Mouse (Mus musculus): ENCODE results near the gene Gm20388. TPM values are rescaled to one million over a fixed set of nuclear protein-coding genes. Genes with fewer than 3 reads are reported as not detected.

Gm20388 gene
- total and polyA plus RNA-seq, 3 experiments = 0.02 to 0.05 TPM; not detected in 1

DNA sequence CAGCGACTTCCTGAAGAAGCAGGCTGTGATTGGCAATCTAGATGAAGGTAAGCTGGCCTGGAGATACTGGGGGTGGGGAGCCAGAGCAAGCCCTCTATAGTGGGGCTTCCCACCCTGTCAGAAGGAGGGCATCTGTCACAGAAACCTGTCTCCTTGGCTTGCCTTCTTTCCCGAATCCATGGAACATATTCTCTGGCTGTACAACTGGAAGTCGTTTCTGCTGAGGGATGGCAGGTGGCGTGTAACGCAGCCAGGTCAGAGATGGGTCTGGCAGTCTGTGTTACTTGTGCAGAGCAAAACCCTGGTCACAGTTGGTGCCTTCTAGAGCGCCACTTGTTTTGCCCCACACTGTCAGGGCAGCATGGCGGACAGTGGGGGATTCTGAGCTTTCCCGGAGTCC, 249.7 kb downstream of the Gm20388 start:
- no peaks in the 10 kb centered on the region for H3K36me3 ChIP-seq (replicated peaks)
- no peak for DNase-seq (ENCODE audit: low spot score)
- H3K9me3 ChIP-seq (replicated peaks) = no peaks in the 10 kb centered on the region
- TF ChIP-seq CTCF (IDR thresholded peaks at IDR 0.05; ENCODE audit: low read depth, low read length) = no peak
- TF ChIP-seq GATA2 (IDR thresholded peaks at IDR 0.05; ENCODE audit: borderline replicate concordance, low read depth, low read length) = no peak
- TF ChIP-seq TAL1 (conservative IDR thresholded peaks at IDR 0.05; ENCODE audit: low read depth, low read length) = no peak
- no peak for TF ChIP-seq POLR2AphosphoS5 (IDR thresholded peaks at IDR 0.05; ENCODE audit: insufficient replicate concordance, low read depth, low read length)
- no peak for TF ChIP-seq GATA1 (IDR thresholded peaks at IDR 0.05; ENCODE audit: borderline replicate concordance, low read length)
- H3K4me3 ChIP-seq (ENCODE audit: low read depth, low read length) = no peak overlapping the region
- no peak for ATAC-seq (ENCODE audit: extremely low read depth, insufficient number of reproducible peaks, low FRiP score, poor library complexity, severe bottlenecking)
- H3K27me3 ChIP-seq (ENCODE audit: insufficient read depth, low read length) = peaks cover 25% of the 10 kb centered on the region
- no peaks in the 10 kb centered on the region for H3K4me1 ChIP-seq (ENCODE audit: insufficient read depth, low read depth, low read length)

DNA sequence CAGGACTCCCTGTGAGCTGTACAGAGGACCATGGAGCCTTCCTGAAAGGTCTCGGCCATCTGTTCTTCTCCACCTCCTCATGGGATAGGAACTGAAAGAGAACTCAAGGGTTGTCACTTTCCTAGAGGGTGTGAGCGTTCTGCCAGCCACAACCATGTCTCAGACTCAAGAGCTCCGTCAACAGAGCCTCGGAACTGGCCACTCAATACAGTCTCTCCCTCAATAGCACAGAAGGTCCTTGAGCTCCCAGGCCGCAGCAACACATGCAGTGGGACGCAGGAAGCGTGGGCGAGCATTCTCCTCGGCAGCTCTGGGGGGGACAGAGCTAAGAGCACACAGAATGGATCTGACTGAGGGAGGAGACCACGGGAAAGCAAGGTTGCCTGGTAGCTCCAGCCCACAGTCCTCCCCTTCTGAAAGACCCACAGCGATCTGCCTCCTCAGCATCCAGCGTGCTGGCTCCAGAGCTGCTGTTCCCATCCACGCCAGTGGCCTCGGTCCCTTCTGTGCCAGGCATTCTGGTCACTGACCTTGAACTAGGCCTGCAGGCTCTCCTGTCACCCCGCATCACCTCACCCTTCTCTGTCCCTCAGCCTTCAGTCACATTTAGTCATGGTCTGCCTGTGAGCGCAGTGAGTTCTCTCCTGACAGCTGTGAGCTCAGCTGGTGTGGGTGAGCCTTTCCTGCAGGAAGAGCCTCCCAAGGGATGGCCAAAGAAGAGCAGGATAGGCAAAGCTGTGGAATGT, 251.2 kb downstream of the Gm20388 start:
- Histone ChIP-seq H3K9me3 (replicated peaks) (no peaks in the 10 kb centered on the region), H3K4me1 (ENCODE audit: insufficient read depth, low read depth, low read length) (no peaks in the 10 kb centered on the region), H3K27me3 (ENCODE audit: insufficient read depth, low read length) (peaks cover 21% of the 10 kb centered on the region), H3K36me3 (replicated peaks) (no peaks in the 10 kb centered on the region), H3K4me3 (ENCODE audit: low read depth, low read length) (no peak overlapping the region)
- ATAC-seq (ENCODE audit: extremely low read depth, insufficient number of reproducible peaks, low FRiP score, poor library complexity, severe bottlenecking) = no peak
- no peak for DNase-seq (ENCODE audit: low spot score)
- TF ChIP-seq CTCF (IDR thresholded peaks at IDR 0.05; ENCODE audit: low read depth, low read length) = no peak
- TF ChIP-seq GATA2 (IDR thresholded peaks at IDR 0.05; ENCODE audit: borderline replicate concordance, low read depth, low read length) = no peak
- TF ChIP-seq POLR2AphosphoS5 (IDR thresholded peaks at IDR 0.05; ENCODE audit: insufficient replicate concordance, low read depth, low read length) = no peak
- no peak for TF ChIP-seq TAL1 (conservative IDR thresholded peaks at IDR 0.05; ENCODE audit: low read depth, low read length)
- no peak for TF ChIP-seq GATA1 (IDR thresholded peaks at IDR 0.05; ENCODE audit: borderline replicate concordance, low read length)

DNA sequence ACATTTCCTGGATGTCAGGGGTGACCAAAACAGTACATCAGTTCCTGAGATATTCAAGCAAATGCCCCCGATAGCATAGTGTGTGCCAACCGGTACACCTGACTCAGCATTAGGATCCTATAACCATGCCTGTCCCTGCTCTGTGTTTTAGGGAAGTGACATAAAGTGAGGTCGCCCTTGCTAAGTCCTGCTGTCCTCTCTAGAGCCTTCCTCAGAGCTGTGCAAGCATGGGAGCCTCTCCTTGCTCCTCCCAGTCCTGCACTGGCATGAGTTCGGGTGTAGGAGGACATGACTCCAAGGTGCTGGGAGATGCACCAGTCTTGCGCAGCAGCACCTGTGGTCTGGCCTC, 251.7 kb downstream of the Gm20388 start:
- Histone ChIP-seq H3K4me3 (ENCODE audit: low read depth, low read length) (no peak overlapping the region), H3K27me3 (ENCODE audit: insufficient read depth, low read length) (peaks cover 21% of the 10 kb centered on the region), H3K36me3 (replicated peaks) (no peaks in the 10 kb centered on the region), H3K4me1 (ENCODE audit: insufficient read depth, low read depth, low read length) (no peaks in the 10 kb centered on the region), H3K9me3 (replicated peaks) (no peaks in the 10 kb centered on the region)
- ATAC-seq (ENCODE audit: extremely low read depth, insufficient number of reproducible peaks, low FRiP score, poor library complexity, severe bottlenecking) (no peak), DNase-seq (ENCODE audit: low spot score) (no peak)
- no peak for TF ChIP-seq TAL1 (conservative IDR thresholded peaks at IDR 0.05; ENCODE audit: low read depth, low read length)
- no peak for TF ChIP-seq GATA1 (IDR thresholded peaks at IDR 0.05; ENCODE audit: borderline replicate concordance, low read length)
- TF ChIP-seq GATA2 (IDR thresholded peaks at IDR 0.05; ENCODE audit: borderline replicate concordance, low read depth, low read length) = 0 out of 2 replicates have a peak, but pooled peaks have one; percentile 9

DNA sequence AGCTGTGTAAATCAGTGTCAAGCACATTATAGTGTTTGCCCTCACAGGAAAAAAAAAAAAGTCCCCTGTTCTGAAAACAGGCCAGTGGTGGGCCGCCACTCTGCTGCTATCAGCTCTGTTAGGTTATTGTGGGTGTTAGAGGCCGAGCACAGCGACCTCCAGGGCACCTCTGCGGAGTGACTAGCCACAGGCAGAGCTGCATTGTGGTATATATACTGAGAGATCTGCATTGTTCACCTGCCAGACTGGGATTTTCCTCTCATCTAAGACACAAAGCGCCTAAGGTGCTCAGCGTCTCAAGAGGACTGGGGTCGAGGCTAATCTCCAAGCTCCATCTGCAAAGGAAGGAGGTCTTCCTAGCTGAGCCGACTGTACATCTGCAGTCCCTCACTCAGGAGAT, 252.7 kb downstream of the Gm20388 start:
- H3K4me3 ChIP-seq (ENCODE audit: low read depth, low read length) = no peak overlapping the region
- no peaks in the 10 kb centered on the region for H3K4me1 ChIP-seq (ENCODE audit: insufficient read depth, low read depth, low read length)
- DNase-seq (ENCODE audit: low spot score) (no peak), ATAC-seq (ENCODE audit: extremely low read depth, insufficient number of reproducible peaks, low FRiP score, poor library complexity, severe bottlenecking) (no peak)
- no peaks in the 10 kb centered on the region for H3K36me3 ChIP-seq (replicated peaks)
- H3K9me3 ChIP-seq (replicated peaks) = no peaks in the 10 kb centered on the region
- peaks cover 21% of the 10 kb centered on the region for H3K27me3 ChIP-seq (ENCODE audit: insufficient read depth, low read length)
- no peak for TF ChIP-seq CTCF (IDR thresholded peaks at IDR 0.05; ENCODE audit: low read depth, low read length)
- no peak for TF ChIP-seq GATA2 (IDR thresholded peaks at IDR 0.05; ENCODE audit: borderline replicate concordance, low read depth, low read length)
- no peak for TF ChIP-seq POLR2AphosphoS5 (IDR thresholded peaks at IDR 0.05; ENCODE audit: insufficient replicate concordance, low read depth, low read length)
- no peak for TF ChIP-seq TAL1 (conservative IDR thresholded peaks at IDR 0.05; ENCODE audit: low read depth, low read length)
- TF ChIP-seq GATA1 (IDR thresholded peaks at IDR 0.05; ENCODE audit: borderline replicate concordance, low read length) = no peak

DNA sequence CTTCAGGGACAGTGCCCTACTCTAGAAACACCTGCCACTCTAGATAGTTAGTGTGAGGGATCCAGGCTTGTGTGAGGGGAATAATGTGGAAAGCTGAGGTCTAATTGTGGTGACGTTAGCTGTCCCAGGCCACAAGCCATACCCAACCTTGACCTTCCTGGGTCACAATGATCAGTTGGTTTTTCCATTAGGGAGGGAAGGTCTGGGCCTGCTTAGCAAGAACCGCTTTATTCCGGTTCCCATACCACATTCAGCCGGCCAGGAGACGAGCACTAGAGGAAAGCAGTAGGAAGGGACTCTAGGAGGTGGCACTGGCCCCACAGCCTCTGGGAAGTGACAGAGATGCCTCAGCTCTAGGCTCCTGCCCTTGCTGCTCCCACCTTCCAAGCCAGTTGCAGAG, 253.4 kb downstream of the Gm20388 start:
- H3K4me1 ChIP-seq (ENCODE audit: insufficient read depth, low read depth, low read length) = no peaks in the 10 kb centered on the region
- H3K4me3 ChIP-seq (ENCODE audit: low read depth, low read length) = no peak overlapping the region
- DNase-seq (ENCODE audit: low spot score) (no peak), ATAC-seq (ENCODE audit: extremely low read depth, insufficient number of reproducible peaks, low FRiP score, poor library complexity, severe bottlenecking) (no peak)
- peaks cover 21% of the 10 kb centered on the region for H3K27me3 ChIP-seq (ENCODE audit: insufficient read depth, low read length)
- H3K9me3 ChIP-seq (replicated peaks) = no peaks in the 10 kb centered on the region
- TF ChIP-seq CTCF (IDR thresholded peaks at IDR 0.05; ENCODE audit: low read depth, low read length) (no peak), POLR2AphosphoS5 (IDR thresholded peaks at IDR 0.05; ENCODE audit: insufficient replicate concordance, low read depth, low read length) (no peak), TAL1 (conservative IDR thresholded peaks at IDR 0.05; ENCODE audit: low read depth, low read length) (no peak), GATA2 (IDR thresholded peaks at IDR 0.05; ENCODE audit: borderline replicate concordance, low read depth, low read length) (no peak), GATA1 (IDR thresholded peaks at IDR 0.05; ENCODE audit: borderline replicate concordance, low read length) (no peak)
- no peaks in the 10 kb centered on the region for H3K36me3 ChIP-seq (replicated peaks)

DNA sequence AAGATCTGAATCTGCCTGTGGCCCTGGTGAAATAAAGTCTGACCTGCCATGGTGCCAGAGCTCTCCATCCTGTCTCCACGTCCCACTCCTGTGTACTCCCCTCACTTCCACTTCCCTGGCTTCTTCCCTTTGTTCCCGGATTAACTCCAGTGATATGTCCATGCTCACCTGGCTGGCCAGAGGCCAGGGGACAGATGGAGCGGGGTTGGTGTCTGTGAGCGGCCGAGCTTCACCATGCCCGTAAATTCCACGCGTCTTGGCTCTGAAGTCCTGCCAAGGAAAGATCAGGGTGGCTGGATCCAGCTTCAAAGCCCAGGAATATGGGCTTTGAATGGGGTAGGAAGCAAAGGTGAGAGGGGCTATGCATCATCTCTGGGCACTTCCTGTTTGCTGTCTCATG, 256.5 kb downstream of the Gm20388 start:
- no peak for TF ChIP-seq TAL1 (conservative IDR thresholded peaks at IDR 0.05; ENCODE audit: low read depth, low read length)
- TF ChIP-seq POLR2AphosphoS5 (IDR thresholded peaks at IDR 0.05; ENCODE audit: insufficient replicate concordance, low read depth, low read length) = no peak
- no peak for TF ChIP-seq CTCF (IDR thresholded peaks at IDR 0.05; ENCODE audit: low read depth, low read length)
- TF ChIP-seq GATA2 (IDR thresholded peaks at IDR 0.05; ENCODE audit: borderline replicate concordance, low read depth, low read length) = no peak
- TF ChIP-seq GATA1 (IDR thresholded peaks at IDR 0.05; ENCODE audit: borderline replicate concordance, low read length) = no peak
- H3K4me1 ChIP-seq (ENCODE audit: insufficient read depth, low read depth, low read length) = no peaks in the 10 kb centered on the region
- no peaks in the 10 kb centered on the region for H3K36me3 ChIP-seq (replicated peaks)
- DNase-seq (ENCODE audit: low spot score) = no peak
- peaks cover 5% of the 10 kb centered on the region for H3K27me3 ChIP-seq (ENCODE audit: insufficient read depth, low read length)
- no peaks in the 10 kb centered on the region for H3K9me3 ChIP-seq (replicated peaks)
- ATAC-seq (ENCODE audit: extremely low read depth, insufficient number of reproducible peaks, low FRiP score, poor library complexity, severe bottlenecking) = no peak
- no peak overlapping the region for H3K4me3 ChIP-seq (ENCODE audit: low read depth, low read length)

Data from G1E (cell line).